Mouse (Mus musculus): ENCODE measurements around the gene Sgsm2. TPM values are rescaled to one million over a fixed set of nuclear protein-coding genes. Genes with fewer than 3 reads are reported as not detected.
A peak's percentile ranks its signal among the peaks of the same experiment; 100 is the strongest.

Gene Sgsm2
- polyA plus RNA-seq, 1 experiment from 2014 or later, result 14.3 TPM

GRCm38 (mm10) chr11:74857756-74858155 is 39.1 kb downstream of the Sgsm2 start:
- no peak for ATAC-seq (replicated peaks)
- Histone ChIP-seq H3K27ac (replicated peaks) (no peak overlapping the region), H3K4me3 (no peak overlapping the region), H3K36me3 (peaks cover 20% of the 10 kb centered on the region; the same call in 1 of the 2 replicates), H3K27me3 (no peaks in the 10 kb centered on the region), H3K9ac (replicated peaks) (no peak overlapping the region), H3K9me3 (no peaks in the 10 kb centered on the region), H3K4me2 (replicated peaks) (no peak overlapping the region), H3K4me1 (no peaks in the 10 kb centered on the region)
- WGBS, result 89% methylated on average over 9 of the region's 9 CpGs

- no peak overlapping the region for H3K4me2 ChIP-seq (replicated peaks)
- no peaks in the 10 kb centered on the region for H3K27me3 ChIP-seq
- H3K4me1 ChIP-seq, result no peaks in the 10 kb centered on the region
- no peaks in the 10 kb centered on the region for H3K9me3 ChIP-seq
- H3K27ac ChIP-seq (replicated peaks), result no peak overlapping the region
- H3K4me3 ChIP-seq, result no peak overlapping the region
- peaks cover 14% of the 10 kb centered on the region; the same call in 1 of the 2 replicates for H3K36me3 ChIP-seq
- WGBS, result 88% methylated on average over 14 of the region's 14 CpGs
- no peak for ATAC-seq (replicated peaks)
- H3K9ac ChIP-seq (replicated peaks), result no peak overlapping the region
Measured at GRCm38 (mm10) chr11:74850998-74851661, 45.7 kb downstream of the Sgsm2 start.

GRCm38 (mm10) chr11:74847919-74848521 is 48.8 kb downstream of the Sgsm2 start:
- 4% methylated on average over 13 of the region's 13 CpGs for WGBS
- H3K4me2 ChIP-seq (replicated peaks), result no peak overlapping the region
- no peak overlapping the region for H3K27ac ChIP-seq (replicated peaks)
- no peaks in the 10 kb centered on the region for H3K9me3 ChIP-seq
- H3K4me3 ChIP-seq, result no peak overlapping the region
- no peaks in the 10 kb centered on the region for H3K4me1 ChIP-seq
- peaks cover 31% of the 10 kb centered on the region for H3K36me3 ChIP-seq
- no peaks in the 10 kb centered on the region for H3K27me3 ChIP-seq
- ATAC-seq (replicated peaks), result peak; percentile 54
- no peak overlapping the region for H3K9ac ChIP-seq (replicated peaks)

- H3K9ac ChIP-seq (replicated peaks), result no peak overlapping the region
- ATAC-seq (replicated peaks), result no peak
- H3K4me2 ChIP-seq (replicated peaks), result no peak overlapping the region
- H3K4me1 ChIP-seq, result no peaks in the 10 kb centered on the region
- no peak overlapping the region for H3K27ac ChIP-seq (replicated peaks)
- H3K9me3 ChIP-seq, result no peaks in the 10 kb centered on the region
- H3K27me3 ChIP-seq, result no peaks in the 10 kb centered on the region
- peaks cover 39% of the 10 kb centered on the region for H3K36me3 ChIP-seq
- 69% methylated on average over 3 of the region's 3 CpGs for WGBS
- H3K4me3 ChIP-seq, result no peak overlapping the region
Measured at GRCm38 (mm10) chr11:74845784-74846183, 51.1 kb downstream of the Sgsm2 start.

- peaks cover 39% of the 10 kb centered on the region for H3K36me3 ChIP-seq
- no peak overlapping the region for H3K9ac ChIP-seq (replicated peaks)
- H3K9me3 ChIP-seq, result no peaks in the 10 kb centered on the region
- no peak overlapping the region for H3K4me2 ChIP-seq (replicated peaks)
- no peaks in the 10 kb centered on the region for H3K27me3 ChIP-seq
- WGBS, result 62% methylated on average over 5 of the region's 5 CpGs
- H3K4me1 ChIP-seq, result peaks cover 8% of the 10 kb centered on the region
- H3K27ac ChIP-seq (replicated peaks), result no peak overlapping the region
- H3K4me3 ChIP-seq, result no peak overlapping the region
- no peak for ATAC-seq (replicated peaks)
Measured at GRCm38 (mm10) chr11:74843761-74844160, 53.1 kb downstream of the Sgsm2 start.

GRCm38 (mm10) chr11:74843435-74843714 is 53.5 kb downstream of the Sgsm2 start:
- Histone ChIP-seq H3K27ac (replicated peaks) (no peak overlapping the region), H3K27me3 (no peaks in the 10 kb centered on the region), H3K4me3 (no peak overlapping the region), H3K9ac (replicated peaks) (no peak overlapping the region), H3K9me3 (no peaks in the 10 kb centered on the region), H3K4me1 (peaks cover 9% of the 10 kb centered on the region), H3K36me3 (peaks cover 39% of the 10 kb centered on the region), H3K4me2 (replicated peaks) (no peak overlapping the region)
- ATAC-seq (replicated peaks), result no peak
- 83% methylated on average over 2 of the region's 2 CpGs for WGBS

GRCm38 (mm10) chr11:74842656-74843434 is 54.0 kb downstream of the Sgsm2 start:
- Histone ChIP-seq H3K27ac (replicated peaks) (no peak overlapping the region), H3K4me2 (replicated peaks) (no peak overlapping the region), H3K4me1 (peaks cover 11% of the 10 kb centered on the region), H3K4me3 (no peak overlapping the region), H3K36me3 (peaks cover 39% of the 10 kb centered on the region), H3K9me3 (no peaks in the 10 kb centered on the region), H3K27me3 (no peaks in the 10 kb centered on the region), H3K9ac (replicated peaks) (no peak overlapping the region)
- ATAC-seq (replicated peaks), result no peak
- 93% methylated on average over 21 of the region's 22 CpGs for WGBS

- no peak for ATAC-seq (replicated peaks)
- Histone ChIP-seq H3K4me3 (no peak overlapping the region), H3K4me1 (peaks cover 19% of the 10 kb centered on the region), H3K36me3 (peaks cover 39% of the 10 kb centered on the region), H3K4me2 (replicated peaks) (no peak overlapping the region), H3K27ac (replicated peaks) (no peak overlapping the region), H3K9ac (replicated peaks) (no peak overlapping the region), H3K27me3 (no peaks in the 10 kb centered on the region), H3K9me3 (no peaks in the 10 kb centered on the region)
- 87% methylated on average over 13 of the region's 13 CpGs for WGBS
Measured at GRCm38 (mm10) chr11:74842045-74842444, 54.8 kb downstream of the Sgsm2 start.

GRCm38 (mm10) chr11:74841366-74841765 is 55.5 kb downstream of the Sgsm2 start:
- Histone ChIP-seq H3K4me3 (no peak overlapping the region), H3K27me3 (no peaks in the 10 kb centered on the region), H3K4me2 (replicated peaks) (no peak overlapping the region), H3K36me3 (peaks cover 42% of the 10 kb centered on the region), H3K9me3 (no peaks in the 10 kb centered on the region), H3K9ac (replicated peaks) (no peak overlapping the region), H3K4me1 (peaks cover 25% of the 10 kb centered on the region), H3K27ac (replicated peaks) (no peak overlapping the region)
- 79% methylated on average over 9 of the region's 9 CpGs for WGBS
- ATAC-seq (replicated peaks), result no peak

GRCm38 (mm10) chr11:74840739-74841138 is 56.1 kb downstream of the Sgsm2 start:
- Histone ChIP-seq H3K4me2 (replicated peaks) (no peak overlapping the region), H3K27ac (replicated peaks) (no peak overlapping the region), H3K36me3 (peaks cover 39% of the 10 kb centered on the region), H3K27me3 (no peaks in the 10 kb centered on the region), H3K4me3 (no peak overlapping the region), H3K9me3 (no peaks in the 10 kb centered on the region), H3K9ac (replicated peaks) (no peak overlapping the region), H3K4me1 (peaks cover 29% of the 10 kb centered on the region)
- 92% methylated on average over 8 of the region's 8 CpGs for WGBS
- ATAC-seq (replicated peaks), result no peak

GRCm38 (mm10) chr11:74839860-74840715 is 56.8 kb downstream of the Sgsm2 start:
- H3K9me3 ChIP-seq, result no peaks in the 10 kb centered on the region
- ATAC-seq (replicated peaks), result no peak
- no peak overlapping the region for H3K9ac ChIP-seq (replicated peaks)
- H3K4me1 ChIP-seq, result peaks cover 29% of the 10 kb centered on the region
- no peak overlapping the region for H3K4me3 ChIP-seq
- H3K36me3 ChIP-seq, result peaks cover 34% of the 10 kb centered on the region
- no peak overlapping the region for H3K27ac ChIP-seq (replicated peaks)
- H3K27me3 ChIP-seq, result no peaks in the 10 kb centered on the region
- WGBS, result 93% methylated on average over 19 of the region's 19 CpGs
- H3K4me2 ChIP-seq (replicated peaks), result no peak overlapping the region

- ATAC-seq (replicated peaks), result no peak
- 50% methylated on average over 6 of the region's 6 CpGs for WGBS
- Histone ChIP-seq H3K9ac (replicated peaks) (no peak overlapping the region), H3K4me2 (replicated peaks) (peak overlapping the region; percentile 87), H3K27me3 (no peaks in the 10 kb centered on the region), H3K36me3 (peaks cover 24% of the 10 kb centered on the region), H3K9me3 (no peaks in the 10 kb centered on the region), H3K27ac (replicated peaks) (peak overlapping the region; percentile 91; the same call in 1 of the 2 replicates), H3K4me3 (peak overlapping the region; percentile 55), H3K4me1 (peaks cover 35% of the 10 kb centered on the region)
Measured at GRCm38 (mm10) chr11:74838971-74839370, 57.9 kb downstream of the Sgsm2 start.
